Mouse (Mus musculus) inflammation-experienced regulatory T-cells, adult 6 months (primary cell): ENCODE results near the gene Olfr1537. TPM values are rescaled to one million over a fixed set of nuclear protein-coding genes. Genes with fewer than 3 reads are reported as not detected.

Source experiments
- ATAC-seq: one replicate; pipeline ENCODE4 v1.8.0; 2017
- polyA plus RNA-seq, 3 experiments: library from polyadenylated mRNA; unstranded; fragments of 100-300 nt; shearing (Covaris generic); gene quantifications; one replicate each; pipeline ENCODE4 v1.2.1; 2017

Olfr1537 gene
- polyA plus RNA-seq: not detected

DNA sequence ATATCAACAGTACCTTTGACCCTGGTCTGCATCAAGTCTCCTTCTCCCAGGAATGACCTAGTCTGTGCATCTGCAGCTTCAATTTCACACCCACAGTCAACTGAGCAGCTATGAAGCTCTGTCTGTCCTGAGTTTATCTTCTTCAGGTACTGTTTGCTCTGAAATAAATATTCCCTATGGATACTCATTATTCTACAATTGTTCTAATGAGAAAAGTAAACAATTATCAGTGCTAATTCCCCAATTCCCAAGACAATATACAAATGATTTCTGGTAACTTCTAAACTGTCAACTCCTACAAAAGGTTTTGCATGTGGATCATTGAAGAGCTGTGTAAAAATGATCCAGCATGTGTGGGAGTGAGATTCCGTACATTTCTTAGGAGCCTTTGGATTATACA is at the start of gene Olfr1537:
Gene Olfr1537 (minus strand): TSS at position 101 of the 400 bp plus-strand sequence.
- no peak for ATAC-seq

DNA sequence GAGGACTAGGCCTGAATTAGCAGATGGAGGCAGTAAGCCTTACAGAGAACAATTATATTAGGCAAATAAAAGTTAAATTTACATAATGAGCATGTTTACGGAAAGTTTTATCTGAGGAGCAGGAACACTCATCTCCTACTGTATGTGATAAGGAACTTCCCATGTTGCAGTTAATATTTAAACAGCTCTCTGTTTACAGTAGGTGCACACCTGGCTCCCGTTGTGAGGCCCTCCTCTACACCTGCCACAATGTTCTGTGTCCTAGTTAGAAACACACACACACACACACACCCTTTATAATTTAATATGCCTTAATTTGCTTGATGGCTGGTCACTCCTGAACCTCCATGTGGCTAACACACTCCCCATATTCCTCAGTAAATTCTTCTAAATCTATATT is 37.3 kb upstream of the Olfr1537 start:
- no peak for ATAC-seq

DNA sequence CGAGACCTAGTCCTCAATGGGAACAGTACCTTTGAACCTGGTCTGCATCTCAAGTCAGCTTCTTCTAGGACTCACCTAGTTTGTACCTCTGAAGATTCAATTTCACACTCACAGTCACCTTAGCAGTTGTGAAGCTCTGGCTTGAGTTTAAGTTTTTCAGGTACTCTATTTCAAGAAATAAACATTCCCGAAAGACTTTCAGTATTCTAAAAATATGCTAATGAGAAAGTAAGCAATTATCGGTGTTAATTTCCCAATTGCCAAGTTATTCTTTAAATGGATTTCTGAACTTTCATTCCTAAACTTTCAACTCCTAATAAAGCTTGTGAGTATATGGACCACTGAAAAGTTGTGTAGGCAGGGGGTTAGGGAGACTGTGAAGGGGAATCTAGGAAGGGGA is 26.9 kb upstream of the Olfr1537 start, which contains the start of gene Olfr945:
Gene Olfr945 (minus strand): TSS at position 101 of the 400 bp plus-strand sequence.
- no peak for ATAC-seq

DNA sequence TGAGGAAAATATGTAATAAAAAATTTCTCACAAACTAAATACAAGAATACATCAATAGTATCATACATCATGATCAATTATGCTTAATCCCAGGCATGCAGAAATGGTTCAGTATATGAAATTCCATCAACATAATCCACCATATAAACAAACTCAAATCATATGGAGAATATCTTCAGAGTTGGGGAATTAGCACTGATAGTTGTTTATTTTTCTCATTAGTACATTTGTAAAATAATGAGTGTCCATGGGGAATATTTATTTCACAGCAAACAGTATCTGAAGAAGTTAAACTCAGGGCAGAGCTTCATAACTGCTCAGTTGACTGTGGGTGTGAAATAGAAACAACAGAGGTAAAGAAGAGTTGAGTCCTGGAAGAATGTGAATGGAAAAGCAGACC is 48.2 kb downstream of the Olfr1537 start, which contains the start of gene Olfr944:
Gene Olfr944 (plus strand): TSS at position 301 of the 400 bp plus-strand sequence.
- no peak for ATAC-seq

Other genes with a start within 250 kb of the Olfr1537 start
- not detected for gene Olfr146, start 226.6 kb downstream of the Olfr1537 start, polyA plus RNA-seq
- gene Olfr937, start 185.0 kb downstream of the Olfr1537 start, polyA plus RNA-seq: not detected
- not detected for gene Olfr938, start 171.1 kb downstream of the Olfr1537 start, polyA plus RNA-seq
- gene Olfr27, start 121.9 kb downstream of the Olfr1537 start, polyA plus RNA-seq: not detected
- under 1 TPM in 1 of 3 experiments, not detected in 2; 0.19 TPM for gene Olfr943, start 83.7 kb downstream of the Olfr1537 start, polyA plus RNA-seq
- not detected for gene Olfr944, start 48.1 kb downstream of the Olfr1537 start, polyA plus RNA-seq
- not detected for gene Olfr945, start 26.8 kb upstream of the Olfr1537 start, polyA plus RNA-seq
- gene Olfr948, start 76.1 kb upstream of the Olfr1537 start, polyA plus RNA-seq: not detected
- gene Olfr951, start 137.4 kb upstream of the Olfr1537 start, polyA plus RNA-seq: not detected
- not detected for gene Olfr952, start 177.2 kb upstream of the Olfr1537 start, polyA plus RNA-seq
- not detected for gene Olfr954, start 206.7 kb upstream of the Olfr1537 start, polyA plus RNA-seq
- not detected for gene Olfr955, start 221.9 kb upstream of the Olfr1537 start, polyA plus RNA-seq
- gene Olfr44, start 244.0 kb upstream of the Olfr1537 start, polyA plus RNA-seq: not detected